Mouse (Mus musculus) limb, embryonic 10.5 days (tissue): ENCODE data around the gene Olfr325. TPM values are rescaled to one million over a fixed set of nuclear protein-coding genes. Genes with fewer than 3 reads are reported as not detected.

Experiments used
- DNase-seq: peaks from one replicate; pipeline ENCODE4 v3.0.0-alpha.2; 2017; ENCODE audit warnings: low spot score
- H3K27ac ChIP-seq: fragments of 300-500 bp; sonication (generic); 2 replicates; pipeline ENCODE4 v1.5.1; 2016; ENCODE audit warnings: mild to moderate bottlenecking
- H3K27me3 ChIP-seq: fragments of 300-500 bp; sonication (generic); 2 replicates; pipeline ENCODE4 v1.6.1; 2016; ENCODE audit warnings: low read depth, mild to moderate bottlenecking; ENCODE audit not compliant: poor library complexity, severe bottlenecking
- H3K36me3 ChIP-seq: fragments of 300-500 bp; sonication (generic); 2 replicates; pipeline ENCODE4 v1.6.1; 2016; ENCODE audit warnings: mild to moderate bottlenecking, moderate library complexity
- H3K4me1 ChIP-seq: fragments of 300-500 bp; sonication (generic); 2 replicates; pipeline ENCODE4 v1.6.1; 2016
- H3K4me3 ChIP-seq: fragments of 300-500 bp; sonication (generic); 2 replicates; pipeline ENCODE4 v1.5.1; 2016; ENCODE audit warnings: mild to moderate bottlenecking, moderate library complexity
- H3K9me3 ChIP-seq: fragments of 300-500 bp; sonication (generic); replicated peaks from 2 replicates; pipeline ENCODE4 v1.6.1; 2016; ENCODE audit warnings: mild to moderate bottlenecking
- WGBS: fragments of 180-500 bp; shearing (Covaris S2); methylation state at CpG from one replicate; pipeline ENCODE4 v1.1.7; 2016; 5-methylcytosine and 5-hydroxymethylcytosine counted together
- polyA plus RNA-seq: library from polyadenylated mRNA; unstranded; fragments of >200 nt; fragmentation: Nextera tagmentation; extraction: Ambion mirVana; gene quantifications from 2 replicates; pipeline ENCODE4 v1.2.1, GENCODE M21; 2016

Gene Olfr325
- polyA plus RNA-seq, 1 experiment from 2014 or later = not detected

GRCm38 (mm10) chr11:58605228-58605627 is 27.7 kb downstream of the Olfr325 start:
- Histone ChIP-seq H3K36me3 (no peaks in the 10 kb centered on the region), H3K4me1 (no peaks in the 10 kb centered on the region), H3K4me3 (no peak overlapping the region), H3K27me3 (no peaks in the 10 kb centered on the region), H3K27ac (no peak overlapping the region), H3K9me3 (no peaks in the 10 kb centered on the region)
- no peak for DNase-seq
- 79% methylated on average over 3 of the region's 3 CpGs for WGBS

GRCm38 (mm10) chr11:58606177-58606919 is 28.8 kb downstream of the Olfr325 start:
- Histone ChIP-seq H3K9me3 (no peaks in the 10 kb centered on the region), H3K36me3 (no peaks in the 10 kb centered on the region), H3K4me3 (no peak overlapping the region), H3K27me3 (no peaks in the 10 kb centered on the region), H3K4me1 (no peaks in the 10 kb centered on the region), H3K27ac (no peak overlapping the region)
- WGBS = 92% methylated on average over 12 of the region's 12 CpGs
- no peak for DNase-seq

- Histone ChIP-seq H3K4me3 (no peak overlapping the region), H3K36me3 (no peaks in the 10 kb centered on the region), H3K9me3 (no peaks in the 10 kb centered on the region), H3K27me3 (no peaks in the 10 kb centered on the region), H3K4me1 (no peaks in the 10 kb centered on the region), H3K27ac (no peak overlapping the region)
- WGBS = 87% methylated on average over 6 of the region's 6 CpGs
- no peak for DNase-seq
These were observed 29.5 kb downstream of the Olfr325 start for GRCm38 (mm10) chr11:58607030-58607429.

GRCm38 (mm10) chr11:58613359-58613758 is 35.8 kb downstream of the Olfr325 start:
- WGBS = 67% methylated on average over 3 of the region's 3 CpGs

GRCm38 (mm10) chr11:58614526-58614925 is 37.0 kb downstream of the Olfr325 start:
- no peaks in the 10 kb centered on the region for H3K4me1 ChIP-seq
- H3K36me3 ChIP-seq = no peaks in the 10 kb centered on the region
- H3K9me3 ChIP-seq = no peaks in the 10 kb centered on the region
- no peak overlapping the region for H3K27ac ChIP-seq
- DNase-seq = no peak
- no peak overlapping the region for H3K4me3 ChIP-seq
- H3K27me3 ChIP-seq = no peaks in the 10 kb centered on the region

More at GRCm38 (mm10) chr11:58613359-58613758, 35.8 kb downstream of the Olfr325 start:
- no peak for DNase-seq
- H3K27me3 ChIP-seq = no peaks in the 10 kb centered on the region
- no peaks in the 10 kb centered on the region for H3K36me3 ChIP-seq
- H3K4me1 ChIP-seq = no peaks in the 10 kb centered on the region
- H3K27ac ChIP-seq = no peak overlapping the region
- H3K9me3 ChIP-seq = no peaks in the 10 kb centered on the region
- no peak overlapping the region for H3K4me3 ChIP-seq

- Histone ChIP-seq H3K9me3 (no peaks in the 10 kb centered on the region), H3K27me3 (no peaks in the 10 kb centered on the region), H3K27ac (no peak within 1 kb of the TSS), H3K4me1 (no peaks in the 10 kb centered on the region), H3K36me3 (no peaks in the 10 kb centered on the region), H3K4me3 (no peak within 1 kb of the TSS)
- 94% methylated on average over 4 of the region's 4 CpGs for WGBS
- no peak for DNase-seq
These were observed 38.4 kb downstream of the Olfr325 start, which contains the start of gene 2210407C18Rik for GRCm38 (mm10) chr11:58615975-58616374. Gene 2210407C18Rik (minus strand): TSS chr11:58616075.

GRCm38 (mm10) chr11:58618369-58618768 is 40.8 kb downstream of the Olfr325 start:
- no peak for DNase-seq
- no peaks in the 10 kb centered on the region for H3K36me3 ChIP-seq
- H3K4me1 ChIP-seq = no peaks in the 10 kb centered on the region
- no peak overlapping the region for H3K4me3 ChIP-seq
- WGBS = 79% methylated on average over 3 of the region's 3 CpGs
- no peaks in the 10 kb centered on the region for H3K9me3 ChIP-seq
- H3K27ac ChIP-seq = no peak overlapping the region
- H3K27me3 ChIP-seq = no peaks in the 10 kb centered on the region

- Histone ChIP-seq H3K9me3 (no peaks in the 10 kb centered on the region), H3K27ac (no peak overlapping the region), H3K27me3 (no peaks in the 10 kb centered on the region), H3K36me3 (no peaks in the 10 kb centered on the region), H3K4me3 (no peak overlapping the region), H3K4me1 (no peaks in the 10 kb centered on the region)
- DNase-seq = no peak
- WGBS = 89% methylated on average over 6 of the region's 6 CpGs
These were observed 41.3 kb downstream of the Olfr325 start for GRCm38 (mm10) chr11:58618793-58619192.

GRCm38 (mm10) chr11:58626146-58626545 is 48.6 kb downstream of the Olfr325 start:
- Histone ChIP-seq H3K4me1 (no peaks in the 10 kb centered on the region), H3K36me3 (no peaks in the 10 kb centered on the region), H3K9me3 (no peaks in the 10 kb centered on the region), H3K27me3 (no peaks in the 10 kb centered on the region), H3K4me3 (no peak overlapping the region), H3K27ac (no peak overlapping the region)
- 70% methylated on average over 4 of the region's 4 CpGs for WGBS
- DNase-seq = no peak

- Histone ChIP-seq H3K4me1 (no peaks in the 10 kb centered on the region), H3K9me3 (no peaks in the 10 kb centered on the region), H3K27me3 (no peaks in the 10 kb centered on the region), H3K4me3 (no peak within 1 kb of the TSS), H3K36me3 (no peaks in the 10 kb centered on the region), H3K27ac (no peak within 1 kb of the TSS)
- 81% methylated on average over 5 of the region's 5 CpGs for whole genome bisulfite sequencing
- DNase-seq = no peak
These were observed 52.9 kb downstream of the Olfr325 start, which contains the start of gene Olfr323 for GRCm38 (mm10) chr11:58630401-58630800. Gene Olfr323 (minus strand): TSS chr11:58630501.

Other genes starting within 250 kb of the Olfr325 start
- gene Zfp672, start 247.4 kb upstream of the Olfr325 start, polyA plus RNA-seq = 22.1 and 25.7 TPM in 2 replicates
- 35.2 and 37.7 TPM in 2 replicates for gene Sh3bp5l, start 247.0 kb upstream of the Olfr325 start, polyA plus RNA-seq
- gene Lypd8, start 198.7 kb upstream of the Olfr325 start, polyA plus RNA-seq = not detected in 2 replicates
- not detected in 2 replicates for gene 1810065E05Rik, start 156.6 kb upstream of the Olfr325 start, polyA plus RNA-seq
- not detected in 2 replicates for gene Gm12253, start 145.2 kb upstream of the Olfr325 start, polyA plus RNA-seq
- gene Lypd9, start 124.8 kb upstream of the Olfr325 start, polyA plus RNA-seq = not detected in 2 replicates
- not detected in 2 replicates for gene Olfr30, start 115.5 kb upstream of the Olfr325 start, polyA plus RNA-seq
- not detected in 2 replicates for gene Olfr332, start 85.2 kb upstream of the Olfr325 start, polyA plus RNA-seq
- gene Olfr331, start 75.2 kb upstream of the Olfr325 start, polyA plus RNA-seq = not detected in 2 replicates
- gene Olfr330, start 42.9 kb upstream of the Olfr325 start, polyA plus RNA-seq = not detected in 2 replicates
- gene Olfr329-ps, start 31.3 kb upstream of the Olfr325 start, polyA plus RNA-seq = not detected in 2 replicates
- 0.05 TPM in 1 of 2 replicates, not detected in the other for gene Olfr328, start 22.1 kb upstream of the Olfr325 start, polyA plus RNA-seq
- gene Olfr224, start 7.2 kb upstream of the Olfr325 start, polyA plus RNA-seq = not detected in 2 replicates
- not detected in 2 replicates for gene Olfr324, start 17.4 kb downstream of the Olfr325 start, polyA plus RNA-seq
- not detected in 2 replicates for gene 2210407C18Rik, start 38.3 kb downstream of the Olfr325 start, polyA plus RNA-seq
- not detected in 2 replicates for gene Olfr323, start 52.8 kb downstream of the Olfr325 start, polyA plus RNA-seq
- 0.29 and 0.30 TPM in 2 replicates for gene Trim58, start 62.7 kb downstream of the Olfr325 start, polyA plus RNA-seq
- gene Olfr322, start 81.1 kb downstream of the Olfr325 start, polyA plus RNA-seq = not detected in 2 replicates
- not detected in 2 replicates for gene Olfr320, start 103.4 kb downstream of the Olfr325 start, polyA plus RNA-seq
- gene Olfr319, start 121.4 kb downstream of the Olfr325 start, polyA plus RNA-seq = not detected in 2 replicates
- not detected in 2 replicates for gene Olfr318, start 146.3 kb downstream of the Olfr325 start, polyA plus RNA-seq
- gene Olfr317, start 161.5 kb downstream of the Olfr325 start, polyA plus RNA-seq = not detected in 2 replicates
- gene Olfr316, start 175.0 kb downstream of the Olfr325 start, polyA plus RNA-seq = not detected in 2 replicates
- not detected in 2 replicates for gene Olfr315, start 195.5 kb downstream of the Olfr325 start, polyA plus RNA-seq
- gene Olfr314, start 205.2 kb downstream of the Olfr325 start, polyA plus RNA-seq = not detected in 2 replicates
- not detected in 2 replicates for gene Fam183b, start 224.2 kb downstream of the Olfr325 start, polyA plus RNA-seq
- gene Olfr313, start 237.3 kb downstream of the Olfr325 start, polyA plus RNA-seq = not detected in 2 replicates